Mouse (Mus musculus): ENCODE measurements around the gene Pspn. TPM values are rescaled to one million over a fixed set of nuclear protein-coding genes. Genes with fewer than 3 reads are reported as not detected.

The Pspn gene
- not detected in 2 replicates for polyA plus RNA-seq (2016; fragmentation: Nextera tagmentation; extraction: Ambion mirVana)

DNA sequence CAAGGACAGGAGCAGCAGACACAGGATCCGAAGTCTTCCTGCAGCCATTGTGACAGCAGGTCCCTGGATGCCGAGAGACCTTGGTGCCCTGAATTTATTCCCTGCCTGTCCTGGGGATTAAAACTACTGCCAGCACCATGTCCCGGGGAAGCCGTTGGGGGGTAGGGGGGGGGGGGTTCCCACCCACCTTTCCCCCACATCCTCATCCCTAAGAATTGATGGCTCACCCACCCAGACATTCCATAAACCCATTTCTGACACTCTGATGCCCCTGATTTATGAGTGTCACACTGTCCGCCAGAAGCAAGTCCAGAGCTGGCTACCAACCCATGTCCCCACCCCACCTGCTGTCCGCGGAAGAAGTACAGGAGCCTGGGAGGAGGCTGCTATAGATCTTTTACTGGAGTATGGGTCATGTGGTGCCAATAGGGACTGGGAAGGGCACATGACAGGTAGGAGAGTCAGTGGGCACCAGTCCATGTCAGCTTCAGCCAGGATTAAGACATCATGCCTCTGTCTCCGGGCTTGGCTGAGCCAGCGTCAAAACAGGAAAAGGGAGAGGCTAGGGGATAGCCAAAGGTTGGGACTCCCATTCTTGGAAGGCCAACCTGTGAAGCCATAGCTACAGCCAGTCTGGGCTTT is at the start of gene Pspn:
Gene Pspn, minus strand, starts transcription at position 51 of the 642 bp plus-strand sequence.
- H3K36me3 ChIP-seq = peaks cover 80% of the 10 kb centered on the region

DNA sequence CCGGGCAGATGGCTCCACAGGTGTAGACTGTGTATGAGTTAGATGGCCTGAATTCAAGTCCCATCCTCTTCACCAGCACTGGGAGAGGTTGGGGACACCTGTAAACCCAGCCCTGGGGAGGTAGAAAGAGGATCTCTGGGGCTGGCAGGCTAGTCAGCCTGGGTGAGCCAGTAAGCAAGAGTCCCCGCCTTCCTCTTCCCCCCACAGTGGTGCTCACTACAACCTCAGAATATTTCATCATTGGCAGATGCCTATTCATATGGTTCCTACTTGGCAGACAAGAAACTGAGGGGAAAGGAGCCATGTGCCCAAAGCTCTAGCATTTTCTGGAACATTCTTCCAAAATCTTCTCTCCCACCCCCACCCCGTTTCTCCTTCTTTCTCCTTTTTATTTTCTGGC is 49.0 kb upstream of the Pspn start:
- DNase-seq (ENCODE audit: low spot score) = no peak
- WGBS = 93% methylated on average over 3 of the region's 3 CpGs
- Histone ChIP-seq H3K27me3 (ENCODE audit: insufficient read depth, poor library complexity, severe bottlenecking) (no peaks in the 10 kb centered on the region), H3K4me1 (replicated peaks) (no peaks in the 10 kb centered on the region), H3K4me3 (no peak overlapping the region), H3K36me3 (peaks cover 86% of the 10 kb centered on the region), H3K27ac (no peak overlapping the region), H3K9me3 (no peaks in the 10 kb centered on the region)

More for the DNA sequence above, at the start of gene Pspn:
- Histone ChIP-seq H3K27ac (no peak within 1 kb of the TSS), H3K4me1 (replicated peaks) (peaks cover 16% of the 10 kb centered on the region), H3K9me3 (no peaks in the 10 kb centered on the region), H3K4me3 (no peak within 1 kb of the TSS), H3K27me3 (ENCODE audit: insufficient read depth, poor library complexity, severe bottlenecking) (no peaks in the 10 kb centered on the region)
- 83% methylated on average over 9 of the region's 9 CpGs for WGBS
- no peak for DNase-seq (ENCODE audit: low spot score)

DNA sequence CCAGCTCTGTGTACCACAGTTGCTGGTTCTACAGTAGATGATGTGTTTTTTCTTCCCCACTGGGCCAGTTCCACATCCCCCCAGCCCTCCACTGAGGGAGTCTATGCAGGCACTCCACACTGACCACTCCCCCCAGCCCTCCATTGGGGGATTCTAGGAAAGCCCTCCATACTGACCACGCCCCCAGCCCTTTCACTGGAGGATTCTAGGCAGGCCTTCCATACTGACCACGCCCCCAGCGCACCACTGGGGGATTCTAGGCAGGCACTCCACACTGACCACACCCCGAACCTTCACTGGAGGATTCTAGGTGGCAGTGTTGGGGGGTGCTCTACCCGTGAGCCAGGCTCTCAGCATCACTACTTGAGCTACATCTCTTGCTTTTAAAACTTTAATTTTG is 47.6 kb upstream of the Pspn start:
- Histone ChIP-seq H3K4me1 (replicated peaks) (peaks cover 3% of the 10 kb centered on the region; the same call in 1 of the 2 replicates), H3K4me3 (no peak overlapping the region), H3K36me3 (peaks cover 72% of the 10 kb centered on the region), H3K27me3 (ENCODE audit: insufficient read depth, poor library complexity, severe bottlenecking) (no peaks in the 10 kb centered on the region), H3K9me3 (no peaks in the 10 kb centered on the region), H3K27ac (no peak overlapping the region)
- WGBS = 29% methylated on average over 5 of the region's 5 CpGs
- no peak for DNase-seq (ENCODE audit: low spot score)

DNA sequence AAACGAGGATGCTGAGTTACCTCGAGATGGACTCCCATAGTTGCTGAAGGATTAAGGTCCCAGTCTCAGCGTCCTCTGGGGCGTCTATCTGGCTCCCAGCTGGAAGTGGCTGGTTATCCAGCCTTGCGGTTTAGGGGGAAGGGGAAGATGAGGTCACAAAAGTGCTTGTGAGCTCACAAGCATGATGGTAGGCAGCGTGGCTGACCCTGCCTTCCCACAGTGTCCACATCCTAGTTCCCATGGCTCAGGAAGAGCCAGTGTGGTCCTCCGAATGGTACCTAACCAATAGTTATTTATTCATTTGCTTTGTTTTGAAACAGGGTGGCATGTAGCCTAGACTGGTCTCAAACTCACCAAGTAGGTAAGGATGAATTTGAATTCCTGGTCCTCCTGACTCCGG is 41.7 kb upstream of the Pspn start, which contains the start of gene Slc25a41:
Gene Slc25a41, minus strand, starts transcription at position 101 of the 400 bp plus-strand sequence.
- Histone ChIP-seq H3K36me3 (peaks cover 20% of the 10 kb centered on the region), H3K27ac (no peak within 1 kb of the TSS), H3K4me3 (no peak within 1 kb of the TSS), H3K4me1 (replicated peaks) (peaks cover 3% of the 10 kb centered on the region; the same call in 1 of the 2 replicates), H3K27me3 (ENCODE audit: insufficient read depth, poor library complexity, severe bottlenecking) (peaks cover 22% of the 10 kb centered on the region), H3K9me3 (peaks cover 3% of the 10 kb centered on the region; the same call in 1 of the 2 replicates)
- no peak for DNase-seq (ENCODE audit: low spot score)
- 77% methylated on average over 8 of the region's 8 CpGs for WGBS

DNA sequence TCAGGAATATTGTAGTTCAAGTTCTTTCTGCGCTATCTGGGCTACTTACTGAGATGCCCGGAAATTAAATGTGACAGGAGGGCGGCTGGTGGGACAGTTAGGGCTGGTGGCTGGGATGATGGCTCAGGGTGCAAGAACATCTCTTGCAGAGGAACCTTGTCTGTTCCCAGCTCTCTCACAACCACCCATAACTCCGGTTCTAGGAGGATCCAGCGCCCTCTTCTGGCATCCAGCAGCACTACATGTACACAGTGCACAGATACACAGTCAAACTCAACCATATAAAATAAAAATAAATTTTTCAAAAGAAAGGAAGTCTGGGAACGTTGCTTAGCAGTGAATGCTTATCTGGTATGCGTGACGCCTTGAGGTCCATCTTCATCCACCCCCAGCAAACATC is 39.2 kb upstream of the Pspn start:
- H3K27ac ChIP-seq = no peak overlapping the region
- peaks cover 3% of the 10 kb centered on the region; the same call in 1 of the 2 replicates for H3K4me1 ChIP-seq (replicated peaks)
- H3K36me3 ChIP-seq = no peaks in the 10 kb centered on the region
- 36% methylated on average over 8 of the region's 8 CpGs for WGBS
- H3K9me3 ChIP-seq = peaks cover 3% of the 10 kb centered on the region; the same call in 1 of the 2 replicates
- H3K27me3 ChIP-seq (ENCODE audit: insufficient read depth, poor library complexity, severe bottlenecking) = peaks cover 22% of the 10 kb centered on the region
- no peak for DNase-seq (ENCODE audit: low spot score)
- H3K4me3 ChIP-seq = no peak overlapping the region

DNA sequence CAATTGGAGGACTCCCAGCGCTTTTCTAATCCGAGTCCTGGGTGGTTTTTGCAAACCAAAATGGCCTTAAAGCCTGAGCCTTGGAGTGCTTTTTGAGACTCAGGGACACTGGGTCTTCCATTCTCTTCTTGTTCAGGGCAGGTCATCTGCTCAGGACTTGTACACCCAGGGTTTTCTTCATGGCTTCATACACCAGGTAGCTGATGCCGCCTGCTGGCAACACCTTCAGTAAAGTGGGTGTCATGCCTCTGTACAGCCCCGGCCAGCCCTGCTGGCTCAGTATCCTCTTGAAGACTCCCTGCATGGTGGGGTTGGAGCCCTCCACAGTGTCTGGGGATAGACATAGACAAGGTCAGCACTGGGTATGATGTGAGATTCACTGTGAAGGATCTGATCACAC is 33.0 kb upstream of the Pspn start:
- Histone ChIP-seq H3K27me3 (ENCODE audit: insufficient read depth, poor library complexity, severe bottlenecking) (peaks cover 7% of the 10 kb centered on the region), H3K27ac (peak overlapping the region; percentile 99), H3K4me3 (peak overlapping the region; percentile 77), H3K4me1 (replicated peaks) (peaks cover 26% of the 10 kb centered on the region), H3K36me3 (peaks cover 18% of the 10 kb centered on the region), H3K9me3 (no peaks in the 10 kb centered on the region)
- 86% methylated on average over 4 of the region's 4 CpGs for WGBS
- DNase-seq (ENCODE audit: low spot score) = no peak

DNA sequence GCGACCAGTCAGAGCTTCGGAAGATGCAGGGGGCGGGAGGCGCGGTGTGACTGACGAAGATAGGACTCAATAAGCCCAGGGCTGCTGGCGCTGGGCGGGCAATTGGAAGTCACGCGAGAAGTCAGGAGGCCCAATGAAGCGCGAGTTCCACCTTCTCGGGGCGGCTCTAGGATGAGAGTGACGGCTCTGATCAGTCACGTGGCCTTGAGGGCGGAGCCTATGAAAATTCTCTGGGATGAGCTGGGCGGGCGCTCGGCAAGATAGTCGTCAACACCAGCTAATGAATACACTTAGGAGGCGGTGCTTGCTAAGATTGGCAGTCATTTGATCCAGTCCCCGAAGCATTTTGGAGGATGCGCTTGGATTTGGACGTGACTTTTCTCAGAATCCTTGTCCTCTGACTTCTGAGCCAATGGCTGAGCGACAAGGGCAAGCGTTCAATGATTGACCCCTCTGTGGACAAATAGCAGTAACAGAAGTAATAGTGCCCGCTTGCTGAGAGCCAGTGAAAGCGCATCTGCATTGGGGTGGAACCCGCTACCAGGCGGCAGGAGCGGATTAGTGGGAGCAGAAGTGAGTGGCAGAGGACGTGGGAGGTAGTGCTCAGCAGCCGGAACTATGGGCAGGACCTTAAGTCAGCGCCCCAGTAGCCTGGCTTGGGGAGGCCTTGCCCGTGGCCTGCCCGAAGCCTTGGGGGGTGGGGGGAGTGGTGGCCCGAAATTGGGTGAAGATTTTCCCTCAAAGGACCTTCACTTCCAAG is 32.0 kb upstream of the Pspn start:
- Histone ChIP-seq H3K27me3 (ENCODE audit: insufficient read depth, poor library complexity, severe bottlenecking) (no peaks in the 10 kb centered on the region), H3K36me3 (peaks cover 28% of the 10 kb centered on the region), H3K4me3 (peak overlapping the region; percentile 77), H3K4me1 (replicated peaks) (peaks cover 26% of the 10 kb centered on the region), H3K9me3 (no peaks in the 10 kb centered on the region), H3K27ac (peak overlapping the region; percentile 99)
- DNase-seq (ENCODE audit: low spot score) = peak; percentile 100
- WGBS = under 1% methylated on average over 38 of the region's 38 CpGs

DNA sequence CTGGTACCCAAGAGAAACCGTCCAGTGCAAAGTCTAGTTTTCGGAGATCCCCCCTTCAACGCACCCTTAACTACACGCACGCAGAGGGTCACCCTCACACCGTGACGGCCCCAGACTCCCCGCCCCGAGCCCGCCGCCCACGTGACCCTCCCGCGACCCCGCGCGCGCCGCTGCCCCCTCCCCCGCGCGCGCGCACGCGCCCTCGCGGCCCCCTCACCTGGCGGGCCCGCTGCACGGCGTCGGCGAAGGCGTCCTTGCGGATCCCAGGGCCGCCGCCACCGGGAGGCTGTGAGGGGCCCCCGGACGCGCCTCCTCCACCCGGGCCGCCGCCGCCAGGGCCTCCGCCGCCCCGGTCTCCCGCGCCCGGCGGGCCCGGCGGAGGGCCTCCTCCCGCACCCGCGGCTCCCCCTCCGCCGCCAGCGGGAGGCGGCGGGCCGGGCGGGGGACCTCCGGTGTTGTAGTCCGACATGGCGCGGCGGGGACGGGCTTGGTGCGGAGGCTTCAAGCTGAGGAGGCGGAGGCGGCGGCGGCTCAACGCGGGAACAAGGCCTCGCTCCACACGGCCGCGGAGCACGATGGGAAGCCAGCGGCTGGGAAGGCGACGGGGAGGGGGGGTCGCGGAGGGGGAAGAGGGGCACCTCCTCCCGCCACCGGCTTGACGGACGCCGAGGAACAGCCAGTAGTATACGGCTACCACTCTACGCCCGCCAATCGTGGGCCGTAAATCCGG is 31.3 kb upstream of the Pspn start, which contains the start of gene Khsrp:
Gene Khsrp, minus strand, starts transcription at position 592 of the 730 bp plus-strand sequence.
- Histone ChIP-seq H3K27me3 (ENCODE audit: insufficient read depth, poor library complexity, severe bottlenecking) (no peaks in the 10 kb centered on the region), H3K27ac (peak within 1 kb of the TSS; percentile 99), H3K4me1 (replicated peaks) (peaks cover 26% of the 10 kb centered on the region), H3K9me3 (no peaks in the 10 kb centered on the region), H3K4me3 (peak within 1 kb of the TSS; percentile 77), H3K36me3 (peaks cover 36% of the 10 kb centered on the region)
- under 1% methylated on average over 98 of the region's 99 CpGs for WGBS
- DNase-seq (ENCODE audit: low spot score) = peak; percentile 57

DNA sequence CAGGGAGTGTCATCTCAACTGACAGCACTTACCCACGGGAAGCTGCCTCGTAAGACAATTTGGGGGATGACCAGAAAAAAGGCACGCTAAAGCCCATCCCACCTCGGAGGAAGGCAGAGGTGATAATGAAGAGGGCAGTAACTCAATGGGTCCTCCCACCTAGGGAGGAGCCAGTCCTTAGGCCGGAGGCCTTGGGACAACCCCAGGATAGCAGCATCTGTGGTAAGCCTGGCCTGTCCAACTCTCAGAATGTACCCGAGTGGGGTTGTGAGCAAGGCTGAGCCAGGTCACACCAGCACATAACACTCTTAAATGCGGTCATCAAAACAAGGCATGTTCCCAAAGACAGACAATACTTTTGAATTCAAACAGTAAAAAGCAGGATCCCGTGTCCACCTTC is 29.9 kb upstream of the Pspn start:
- DNase-seq (ENCODE audit: low spot score) = no peak
- Histone ChIP-seq H3K4me1 (replicated peaks) (peaks cover 26% of the 10 kb centered on the region), H3K36me3 (peaks cover 50% of the 10 kb centered on the region), H3K4me3 (peak overlapping the region; percentile 77), H3K27me3 (ENCODE audit: insufficient read depth, poor library complexity, severe bottlenecking) (no peaks in the 10 kb centered on the region), H3K27ac (no peak overlapping the region), H3K9me3 (no peaks in the 10 kb centered on the region)
- WGBS = 56% methylated on average over 8 of the region's 8 CpGs

DNA sequence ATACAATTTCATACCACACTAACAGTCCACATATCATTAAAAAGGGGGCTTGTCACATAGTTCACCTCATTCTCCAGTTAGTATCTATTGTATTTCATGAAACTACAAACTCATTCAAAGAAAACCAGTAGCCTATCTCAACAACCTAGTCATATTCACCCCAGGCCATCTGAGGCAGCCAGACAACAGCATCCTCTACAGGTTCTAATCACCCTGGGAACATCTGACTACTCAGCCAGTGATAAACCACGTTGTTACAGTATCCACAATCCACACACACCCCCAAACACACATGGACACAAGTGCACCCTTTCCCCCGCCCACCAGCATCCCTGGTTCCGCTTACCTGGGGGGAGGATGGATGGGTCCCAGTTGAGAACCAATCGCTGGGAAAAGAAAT is 27.7 kb upstream of the Pspn start:
- Histone ChIP-seq H3K27me3 (ENCODE audit: insufficient read depth, poor library complexity, severe bottlenecking) (no peaks in the 10 kb centered on the region), H3K36me3 (peaks cover 72% of the 10 kb centered on the region), H3K4me1 (replicated peaks) (peaks cover 22% of the 10 kb centered on the region), H3K9me3 (no peaks in the 10 kb centered on the region), H3K4me3 (no peak overlapping the region), H3K27ac (no peak overlapping the region)
- WGBS = 91% methylated on average over 4 of the region's 4 CpGs
- no peak for DNase-seq (ENCODE audit: low spot score)

DNA sequence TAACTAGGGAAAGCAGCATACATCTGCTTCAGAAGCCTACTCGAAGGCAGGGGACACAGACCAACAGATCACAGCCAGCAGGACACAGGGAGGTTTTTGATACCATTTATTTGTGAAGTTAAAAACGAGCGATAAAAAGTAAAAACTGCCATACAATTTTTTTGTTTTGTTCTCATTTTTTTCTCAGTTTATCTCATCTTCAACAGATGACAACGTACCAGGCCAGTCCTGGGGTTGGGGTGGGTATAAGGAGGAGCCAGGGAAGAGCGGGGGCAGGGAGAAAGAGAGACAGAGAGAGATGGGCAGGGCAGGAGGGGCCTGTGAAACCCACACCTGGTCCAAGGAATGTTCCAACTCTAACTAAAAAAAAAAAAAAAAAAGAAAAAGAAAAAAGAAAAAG is 21.1 kb upstream of the Pspn start:
- Histone ChIP-seq H3K4me3 (no peak overlapping the region), H3K27ac (no peak overlapping the region), H3K9me3 (no peaks in the 10 kb centered on the region), H3K27me3 (ENCODE audit: insufficient read depth, poor library complexity, severe bottlenecking) (no peaks in the 10 kb centered on the region), H3K4me1 (replicated peaks) (no peaks in the 10 kb centered on the region), H3K36me3 (peaks cover 69% of the 10 kb centered on the region)
- WGBS = 92% methylated on average over 5 of the region's 5 CpGs
- DNase-seq (ENCODE audit: low spot score) = no peak

DNA sequence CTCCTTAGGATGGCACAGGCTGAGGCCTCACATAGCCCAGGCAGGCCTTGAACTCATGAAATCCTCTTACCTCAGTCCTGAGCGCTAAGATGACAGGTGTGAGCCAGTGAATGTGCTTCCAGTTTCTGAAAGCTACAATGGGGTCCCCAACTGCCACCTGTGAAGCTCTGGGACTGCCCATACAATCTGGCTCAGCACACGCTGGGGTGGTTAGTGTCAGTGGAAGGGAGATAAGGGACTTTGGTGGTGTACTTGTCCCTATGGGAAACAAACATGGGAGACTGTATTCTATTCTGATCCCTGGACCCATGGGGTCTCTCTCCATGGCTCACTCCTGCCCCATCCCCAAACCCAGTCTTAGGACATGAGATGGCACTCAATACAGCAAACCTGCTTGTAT is 19.9 kb upstream of the Pspn start:
- Histone ChIP-seq H3K4me1 (replicated peaks) (no peaks in the 10 kb centered on the region), H3K36me3 (peaks cover 57% of the 10 kb centered on the region), H3K27ac (no peak overlapping the region), H3K9me3 (no peaks in the 10 kb centered on the region), H3K27me3 (ENCODE audit: insufficient read depth, poor library complexity, severe bottlenecking) (no peaks in the 10 kb centered on the region), H3K4me3 (no peak overlapping the region)
- 84% methylated on average over 2 of the region's 2 CpGs for WGBS
- DNase-seq (ENCODE audit: low spot score) = no peak

Data from hindbrain, embryonic 10.5 days (tissue).